Mouse (Mus musculus) ES-E14 (cell line): ENCODE data around the gene 1500015O10Rik. TPM values are rescaled to one million over a fixed set of nuclear protein-coding genes. Genes with fewer than 3 reads are reported as not detected.
A peak's percentile ranks its signal among the peaks of the same experiment; 100 is the strongest.

ENCODE experiments used
- DNase-seq: peaks from one replicate; pipeline ENCODE4 v3.0.0-alpha.2; 2013; ENCODE audit warnings: low read depth, low spot score
- H3K27ac ChIP-seq: 2 replicates; pipeline ENCODE4 v1.5.1; 2012; ENCODE audit warnings: low read depth, mild to moderate bottlenecking, low read length, moderate library complexity, mixed read lengths; ENCODE audit not compliant: poor library complexity, insufficient read depth, severe bottlenecking
- H3K36me3 ChIP-seq: 2 replicates; pipeline ENCODE4 v1.6.1; 2012; ENCODE audit warnings: mild to moderate bottlenecking, low read length, moderate library complexity, mixed read lengths; ENCODE audit not compliant: control insufficient read depth, poor library complexity, insufficient read depth, severe bottlenecking
- H3K4me1 ChIP-seq, 2 experiments: fragments of 150-350 bp in 1 of 2; sonication (generic) in 1 of 2; 2 replicates each; pipeline ENCODE4 v1.6.1; 2012; ENCODE audit warnings: low read length in 2 of 2, mild to moderate bottlenecking in 1 of 2, mixed read lengths in 1 of 2; ENCODE audit not compliant: control insufficient read depth in 2 of 2, insufficient read depth in 2 of 2, poor library complexity in 1 of 2
- H3K4me3 ChIP-seq, 2 experiments: fragments of 150-350 bp in 1 of 2; sonication (generic) in 1 of 2; 2 replicates each; pipeline ENCODE4 v1.5.1; 2012; ENCODE audit warnings: low read length in 2 of 2, low read depth in 1 of 2, mild to moderate bottlenecking in 1 of 2, mixed read lengths in 1 of 2; ENCODE audit not compliant: insufficient read depth in 1 of 2, poor library complexity in 1 of 2, severe bottlenecking in 1 of 2
- H3K9ac ChIP-seq: 2 replicates; pipeline ENCODE4 v1.6.1; 2012; ENCODE audit warnings: low read depth, mild to moderate bottlenecking, low read length, mixed read lengths; ENCODE audit not compliant: poor library complexity, insufficient read depth, severe bottlenecking
- H3K9me3 ChIP-seq: fragments of 150-350 bp; sonication (generic); 2 replicates; pipeline ENCODE4 v1.6.1; 2012; ENCODE audit warnings: low read depth, mild to moderate bottlenecking, low read length; ENCODE audit not compliant: control insufficient read depth, insufficient read depth
- CHD2 ChIP-seq: IDR thresholded peaks from 2 replicates; pipeline ENCODE4 v1.6.1; 2014; ENCODE audit warnings: mild to moderate bottlenecking, low read depth, low read length, inconsistent platforms
- HCFC1 ChIP-seq: IDR thresholded peaks from 2 replicates; pipeline ENCODE4 v1.6.1; 2012; ENCODE audit warnings: low read length, inconsistent platforms, borderline replicate concordance; ENCODE audit not compliant: insufficient read depth
- MAFK ChIP-seq: IDR thresholded peaks from 2 replicates; pipeline ENCODE4 v1.6.1; 2014; ENCODE audit warnings: mild to moderate bottlenecking, low read depth, low read length, inconsistent platforms; ENCODE audit not compliant: insufficient read depth
- ZC3H11A ChIP-seq: IDR thresholded peaks from 2 replicates; pipeline ENCODE4 v1.6.1; 2012; ENCODE audit warnings: low read depth, mild to moderate bottlenecking, inconsistent platforms, low read length, borderline replicate concordance
- ZNF384 ChIP-seq: IDR thresholded peaks from 2 replicates; pipeline ENCODE4 v1.6.1; 2012; ENCODE audit warnings: low read depth, low read length, inconsistent platforms
- in situ Hi-C, 2 experiments: fragments of 600-800 bp; cut with MboI; formaldehyde crosslinking; loops; one replicate each; pipeline ENCODE4 v1.15.1; 2025; ENCODE audit warnings: low sequenced_read_pairs in 2 of 2, inconsistent platforms in 1 of 2; ENCODE audit not compliant: unreplicated experiment in 2 of 2
- total RNA-seq: library from RNA; depleted of rRNA; stranded (reverse); fragments of 300-350 nt; gene quantifications from 2 replicates; pipeline ENCODE4 v1.2.3, GENCODE M21; 2012; rRNA removed

1500015O10Rik gene
- 1.2 and 1.9 TPM in 2 replicates for total RNA-seq

DNA sequence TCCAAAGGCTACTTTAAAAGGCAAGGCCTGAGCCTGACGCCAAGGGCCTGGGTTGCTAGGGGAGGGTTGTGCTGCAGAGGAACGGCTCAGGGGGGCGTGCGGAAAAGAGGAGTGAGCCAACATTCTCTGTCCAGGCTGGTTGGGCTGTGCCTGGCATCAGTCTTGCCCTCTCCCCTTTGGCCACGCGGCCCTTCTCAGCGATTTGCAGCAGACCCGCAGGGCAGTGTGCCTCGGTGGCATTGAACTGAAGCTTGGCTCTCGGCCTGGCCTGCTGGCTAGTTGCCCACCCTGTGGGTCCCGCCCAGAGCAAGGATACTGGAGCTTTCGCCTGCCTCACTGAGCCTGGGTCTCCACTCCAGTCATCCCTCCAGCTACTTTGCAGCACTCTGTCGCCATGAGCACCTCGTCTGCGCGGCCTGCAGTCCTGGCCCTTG lies at the start of gene 1500015O10Rik:
1500015O10Rik (plus strand) TSS at position 112 of the 434 bp plus-strand sequence.
- H3K9me3 ChIP-seq, result no peaks in the 10 kb centered on the region
- no peaks in the 10 kb centered on the region for H3K36me3 ChIP-seq
- H3K27ac ChIP-seq, result no peak within 1 kb of the TSS
- H3K4me1 ChIP-seq, result no peaks in the 10 kb centered on the region
- TF ChIP-seq HCFC1 (no peak), MAFK (no peak), ZNF384 (no peak), CHD2 (no peak), ZC3H11A (no peak)
- no peak for DNase-seq
- H3K4me3 ChIP-seq, result peak within 1 kb of the TSS; percentile 41 to 50; a peak in 3 of 4 replicates
- in situ Hi-C loops, result no loop called here
- peak within 1 kb of the TSS; percentile 46; the same call in 1 of the 2 replicates for H3K9ac ChIP-seq

DNA sequence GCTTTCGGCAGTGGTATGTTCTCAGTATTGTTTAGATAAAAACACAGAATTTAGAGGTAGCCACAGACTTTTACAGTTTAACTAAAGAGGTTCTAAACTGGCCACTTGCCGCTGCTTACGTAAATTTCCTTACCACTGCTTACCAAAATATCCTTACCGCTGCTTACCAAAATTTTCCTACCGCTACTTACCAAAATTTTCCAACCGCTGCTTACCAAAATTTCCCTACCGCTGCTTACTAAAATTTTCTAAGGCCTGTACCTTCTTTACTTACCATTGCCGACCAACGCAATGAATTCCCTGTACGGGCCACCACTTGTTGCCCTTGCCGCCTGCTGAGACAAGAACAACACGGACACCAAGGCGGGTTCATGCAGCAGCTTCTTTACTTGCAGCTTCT lies 40.4 kb upstream of the 1500015O10Rik start:
- Histone ChIP-seq H3K4me3 (no peak overlapping the region), H3K9me3 (no peaks in the 10 kb centered on the region), H3K4me1 (no peaks in the 10 kb centered on the region), H3K27ac (no peak overlapping the region), H3K9ac (no peak overlapping the region), H3K36me3 (no peaks in the 10 kb centered on the region)
- DNase-seq, result no peak
- in situ Hi-C loops, result no loop called here
- TF ChIP-seq ZNF384 (no peak), MAFK (no peak), HCFC1 (no peak), ZC3H11A (no peak), CHD2 (no peak)

DNA sequence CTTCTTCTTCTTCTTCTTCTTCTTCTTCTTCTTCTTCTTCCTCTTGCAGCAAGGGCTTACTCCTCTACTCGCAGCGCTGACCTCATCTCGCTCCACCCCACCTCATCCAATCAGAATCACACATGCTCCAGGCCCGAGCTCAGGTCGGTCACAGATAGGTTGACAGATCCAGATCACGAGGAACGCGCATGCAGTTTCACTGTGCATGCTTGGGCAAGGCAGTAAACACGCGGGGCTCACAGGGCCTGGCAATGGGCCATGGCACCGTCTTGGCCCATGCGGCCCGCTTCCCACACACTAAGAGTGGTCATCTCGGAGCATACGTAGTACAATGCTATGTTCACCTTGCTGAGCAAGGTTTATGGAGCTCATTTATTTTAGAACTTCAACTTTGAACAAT lies 39.9 kb upstream of the 1500015O10Rik start:
- in situ Hi-C loops, result no loop called here
- Histone ChIP-seq H3K9ac (no peak overlapping the region), H3K4me1 (no peaks in the 10 kb centered on the region), H3K36me3 (no peaks in the 10 kb centered on the region), H3K4me3 (no peak overlapping the region), H3K27ac (no peak overlapping the region), H3K9me3 (no peaks in the 10 kb centered on the region)
- DNase-seq, result no peak
- TF ChIP-seq CHD2 (no peak), MAFK (no peak), ZNF384 (no peak), HCFC1 (no peak), ZC3H11A (no peak)

DNA sequence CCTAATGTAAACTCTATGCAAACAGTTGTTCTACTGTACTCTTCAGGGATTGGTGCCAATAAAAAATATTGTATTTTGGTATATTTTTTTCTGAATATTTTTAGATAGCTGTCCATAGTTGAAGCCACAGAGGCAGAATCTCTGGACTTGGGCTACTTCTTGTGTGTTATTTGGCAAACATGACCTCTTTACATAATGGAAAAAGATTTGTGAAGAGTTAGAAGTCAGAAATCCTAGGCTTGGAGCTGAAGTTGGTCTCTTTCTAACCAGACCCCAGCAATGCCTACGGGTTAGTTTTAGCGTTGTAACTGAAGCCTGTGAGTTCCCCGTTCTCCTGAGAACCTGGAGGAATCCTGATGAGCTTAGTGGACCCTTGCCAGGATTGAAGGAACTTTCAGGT lies 36.3 kb upstream of the 1500015O10Rik start:
- no peak overlapping the region for H3K4me3 ChIP-seq
- H3K36me3 ChIP-seq, result no peaks in the 10 kb centered on the region
- H3K9me3 ChIP-seq, result no peaks in the 10 kb centered on the region
- TF ChIP-seq MAFK (no peak), ZNF384 (no peak), ZC3H11A (no peak), CHD2 (no peak), HCFC1 (no peak)
- no peak overlapping the region for H3K27ac ChIP-seq
- in situ Hi-C loops, result no loop called here
- no peaks in the 10 kb centered on the region for H3K4me1 ChIP-seq
- no peak overlapping the region for H3K9ac ChIP-seq
- DNase-seq, result no peak
